Mouse (Mus musculus): Measurements from ENCODE around the gene Fancc.
A peak's percentile ranks its signal among the peaks of the same experiment; 100 is the strongest.

Gene Fancc

GRCm38 (mm10) chr13:63496646-63497582 lies at the start of gene Fancc:
Gene Fancc, minus strand, starts transcription at chr13:63497278.
- DNase-seq, result no peak

- DNase-seq, result no peak
Measured at GRCm38 (mm10) chr13:63545291-63545690, 48.2 kb upstream of the Fancc start.

GRCm38 (mm10) chr13:63544967-63545253 lies 47.8 kb upstream of the Fancc start:
- no peak for DNase-seq

GRCm38 (mm10) chr13:63544119-63544966 lies 47.3 kb upstream of the Fancc start:
- no peak for DNase-seq

- DNase-seq, result no peak
Measured at GRCm38 (mm10) chr13:63543459-63543858, 46.4 kb upstream of the Fancc start.

GRCm38 (mm10) chr13:63542796-63543384 lies 45.8 kb upstream of the Fancc start:
- DNase-seq, result no peak

GRCm38 (mm10) chr13:63541510-63541909 lies 44.4 kb upstream of the Fancc start:
- DNase-seq, result no peak

GRCm38 (mm10) chr13:63540584-63540983 lies 43.5 kb upstream of the Fancc start:
- DNase-seq, result no peak

- DNase-seq, result no peak
Measured at GRCm38 (mm10) chr13:63534981-63535380, 37.9 kb upstream of the Fancc start.

- DNase-seq, result no peak
Measured at GRCm38 (mm10) chr13:63530857-63531256, 33.8 kb upstream of the Fancc start.

GRCm38 (mm10) chr13:63530371-63530764 lies 33.3 kb upstream of the Fancc start:
- no peak for DNase-seq

- DNase-seq, result no peak
Measured at GRCm38 (mm10) chr13:63529602-63530370, 32.7 kb upstream of the Fancc start.

- no peak for DNase-seq
Measured at GRCm38 (mm10) chr13:63528852-63529251, 31.8 kb upstream of the Fancc start.

- DNase-seq, result no peak
Measured at GRCm38 (mm10) chr13:63528164-63528675, 31.1 kb upstream of the Fancc start.

GRCm38 (mm10) chr13:63525571-63526197 lies 28.6 kb upstream of the Fancc start:
- DNase-seq, result no peak

GRCm38 (mm10) chr13:63524608-63525570 lies 27.8 kb upstream of the Fancc start:
- peak; percentile 53 for DNase-seq

- no peak for DNase-seq
Measured at GRCm38 (mm10) chr13:63524061-63524460, 27.0 kb upstream of the Fancc start.

GRCm38 (mm10) chr13:63522832-63523231 lies 25.8 kb upstream of the Fancc start:
- no peak for DNase-seq

- no peak for DNase-seq
Measured at GRCm38 (mm10) chr13:63520110-63520509, 23.0 kb upstream of the Fancc start.

- no peak for DNase-seq
Measured at GRCm38 (mm10) chr13:63516535-63516934, 19.5 kb upstream of the Fancc start.

- DNase-seq, result no peak
Measured at GRCm38 (mm10) chr13:63515542-63515941, 18.5 kb upstream of the Fancc start.

All from layer of hippocampus, adult 9-11 months (tissue).